Mouse (Mus musculus) urinary bladder, postnatal 14 days (tissue): ENCODE data around the gene Mospd3.
A peak's percentile ranks its signal among the peaks of the same experiment; 100 is the strongest.
"Not testable (repeated sequence)": the region's sequence is repeated elsewhere in the genome, so short reads cannot be mapped to it uniquely, and the experiment has no call there.

Experiments
- DNase-seq: peaks from one replicate; pipeline ENCODE4 v3.0.0; 2021; ENCODE audit warnings: low spot score

Gene Mospd3

GRCm38 (mm10) chr5:137615347-137615746 lies 14.5 kb upstream of the Mospd3 start:
- DNase-seq = peak; percentile 46

GRCm38 (mm10) chr5:137614921-137615320 lies 14.1 kb upstream of the Mospd3 start:
- not testable (repeated sequence) for DNase-seq

GRCm38 (mm10) chr5:137613550-137613949 lies 12.7 kb upstream of the Mospd3 start, which contains the start of gene Pcolce:
Gene Pcolce (minus strand): TSS chr5:137613784.
- peak; percentile 85 for DNase-seq

GRCm38 (mm10) chr5:137613076-137613475 lies 12.2 kb upstream of the Mospd3 start:
- peak; percentile 40 for DNase-seq

GRCm38 (mm10) chr5:137611245-137611602 lies 10.4 kb upstream of the Mospd3 start:
- DNase-seq = peak; percentile 70

- DNase-seq = peak; percentile 79
Measured at GRCm38 (mm10) chr5:137610548-137611244, 9.8 kb upstream of the Mospd3 start.

- DNase-seq = no peak
Measured at GRCm38 (mm10) chr5:137610056-137610455, 9.2 kb upstream of the Mospd3 start.

- no peak for DNase-seq
Measured at GRCm38 (mm10) chr5:137609292-137609691, 8.4 kb upstream of the Mospd3 start.

GRCm38 (mm10) chr5:137608654-137609190 lies 7.9 kb upstream of the Mospd3 start:
- DNase-seq = no peak

GRCm38 (mm10) chr5:137607860-137608653 lies 7.2 kb upstream of the Mospd3 start:
- DNase-seq = no peak

- DNase-seq = peak; percentile 42
Measured at GRCm38 (mm10) chr5:137601365-137601729, 489 bp upstream of the Mospd3 start.

GRCm38 (mm10) chr5:137600281-137600618 lies 608 bp downstream of the Mospd3 start:
- DNase-seq = no peak

- DNase-seq = no peak
Measured at GRCm38 (mm10) chr5:137599600-137599999, 1.3 kb downstream of the Mospd3 start.

GRCm38 (mm10) chr5:137598100-137598826 lies 2.6 kb downstream of the Mospd3 start:
- DNase-seq = no peak

GRCm38 (mm10) chr5:137597625-137598024 lies 3.2 kb downstream of the Mospd3 start:
- DNase-seq = no peak

- no peak for DNase-seq
Measured at GRCm38 (mm10) chr5:137596601-137597261, 4.1 kb downstream of the Mospd3 start.

GRCm38 (mm10) chr5:137595921-137596320 lies 4.9 kb downstream of the Mospd3 start:
- DNase-seq = no peak

GRCm38 (mm10) chr5:137590507-137590906 lies 10.4 kb downstream of the Mospd3 start:
- DNase-seq = no peak

- DNase-seq = peak; percentile 85
Measured at GRCm38 (mm10) chr5:137584976-137585375, 15.9 kb downstream of the Mospd3 start.

GRCm38 (mm10) chr5:137583670-137584169 lies 17.1 kb downstream of the Mospd3 start:
- no peak for DNase-seq

- no peak for DNase-seq
Measured at GRCm38 (mm10) chr5:137582702-137583101, 18.2 kb downstream of the Mospd3 start.

GRCm38 (mm10) chr5:137580246-137580645 lies 20.6 kb downstream of the Mospd3 start:
- no peak for DNase-seq
